Mouse (Mus musculus): ENCODE measurements around the gene Tlr6. TPM values are rescaled to one million over a fixed set of nuclear protein-coding genes. Genes with fewer than 3 reads are reported as not detected.

The Tlr6 gene
- polyA plus RNA-seq, 1 experiment from 2014 or later: 0.66 TPM

DNA sequence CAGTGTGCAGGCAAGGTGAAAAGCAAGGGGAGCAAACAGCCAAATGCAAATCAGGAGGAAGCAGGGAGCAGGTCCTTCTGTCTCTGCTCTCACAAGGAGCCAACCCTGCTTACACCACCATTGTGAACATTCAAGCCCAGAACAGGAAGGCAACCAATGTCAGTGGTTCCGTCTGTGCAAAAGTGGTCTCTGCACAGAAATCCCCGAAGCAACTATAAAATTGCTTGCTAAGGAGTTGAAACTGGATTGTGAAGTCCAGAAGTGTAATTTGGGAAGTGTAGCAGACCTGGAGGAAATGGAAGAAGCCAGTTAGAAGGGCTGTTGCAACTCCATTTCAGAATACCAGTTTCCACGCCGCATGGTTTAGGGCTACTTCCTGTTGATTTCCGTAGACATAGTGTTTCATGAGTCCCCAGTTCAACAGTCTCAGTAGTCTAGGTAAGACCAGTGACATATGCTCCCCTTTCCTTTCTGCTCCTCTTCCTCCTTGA lies 37.0 kb downstream of the Tlr6 start:
- Histone ChIP-seq H3K4me2 (no peak overlapping the region), H3K27me3 (ENCODE audit: insufficient read depth, low read length) (no peaks in the 10 kb centered on the region), H3K27ac (ENCODE audit: low read depth) (no peak overlapping the region), H3K4me3 (ENCODE audit: low read depth, low read length) (no peak overlapping the region), H3K4me1 (ENCODE audit: insufficient read depth) (no peaks in the 10 kb centered on the region), H3K36me3 (ENCODE audit: insufficient read depth) (no peaks in the 10 kb centered on the region), H3K9ac (no peak overlapping the region), H3K9me3 (ENCODE audit: low read depth, low read length) (no peaks in the 10 kb centered on the region)
- DNase-seq (no peak), ATAC-seq (ENCODE audit: insufficient read depth) (no peak)
- WGBS: 93% methylated on average over 5 of the region's 5 CpGs
- TF ChIP-seq CTCF (IDR thresholded peaks at IDR 0.05; ENCODE audit: low read depth): no peak

DNA sequence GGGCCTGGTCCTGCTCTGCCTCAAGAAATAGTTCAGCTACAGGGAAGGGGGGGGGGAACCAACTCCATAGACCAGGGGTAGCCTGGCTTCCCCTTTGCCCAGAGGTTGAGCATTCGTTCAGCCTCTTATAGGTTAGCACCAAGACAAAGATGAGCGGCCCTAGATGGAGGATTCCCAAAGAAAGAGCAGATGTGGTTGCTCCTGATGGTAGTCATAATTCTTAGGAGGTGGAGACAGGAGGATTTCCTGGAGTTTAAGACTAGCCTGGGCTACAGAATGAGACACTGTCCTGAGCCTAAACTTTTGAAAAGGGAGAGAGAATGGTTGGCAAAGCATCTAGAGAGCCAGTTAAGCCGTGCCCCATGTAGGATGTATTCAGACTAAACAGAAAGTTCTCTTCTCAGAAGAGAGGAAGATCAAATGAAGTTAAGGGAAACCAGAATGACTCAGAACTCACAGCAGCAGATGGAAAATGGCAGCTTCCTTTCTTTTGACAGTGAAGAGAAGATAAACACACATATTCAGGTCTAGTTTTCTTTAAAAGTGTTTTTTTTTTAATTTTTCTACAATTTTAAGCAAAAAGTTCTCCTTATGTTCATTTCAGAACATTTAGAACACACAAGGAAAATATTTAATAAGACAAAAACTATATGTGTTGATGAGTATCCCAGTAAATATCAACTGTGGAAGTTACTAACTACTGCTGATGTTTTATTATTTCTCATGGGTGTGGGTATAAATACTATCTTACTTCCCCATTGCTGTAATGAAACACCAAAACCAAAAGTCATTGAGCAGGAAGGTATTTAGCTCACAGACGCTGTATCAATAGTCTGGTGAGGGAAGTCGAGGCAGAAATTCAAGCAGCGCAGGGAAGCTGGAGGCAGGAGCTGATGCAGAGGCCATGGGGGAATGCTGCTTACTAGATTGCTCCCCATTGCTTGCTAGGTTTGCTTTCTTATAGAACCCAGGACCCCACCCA lies 41.0 kb downstream of the Tlr6 start:
- Histone ChIP-seq H3K4me2 (no peak overlapping the region), H3K27me3 (ENCODE audit: insufficient read depth, low read length) (no peaks in the 10 kb centered on the region), H3K27ac (ENCODE audit: low read depth) (no peak overlapping the region), H3K4me1 (ENCODE audit: insufficient read depth) (no peaks in the 10 kb centered on the region), H3K9me3 (ENCODE audit: low read depth, low read length) (no peaks in the 10 kb centered on the region), H3K9ac (no peak overlapping the region), H3K4me3 (ENCODE audit: low read depth, low read length) (no peak overlapping the region), H3K36me3 (ENCODE audit: insufficient read depth) (no peaks in the 10 kb centered on the region)
- no peak for DNase-seq
- WGBS: 87% methylated on average over 6 of the region's 6 CpGs
- no peak for TF ChIP-seq CTCF (IDR thresholded peaks at IDR 0.05; ENCODE audit: low read depth)
- ATAC-seq (ENCODE audit: insufficient read depth): no peak

DNA sequence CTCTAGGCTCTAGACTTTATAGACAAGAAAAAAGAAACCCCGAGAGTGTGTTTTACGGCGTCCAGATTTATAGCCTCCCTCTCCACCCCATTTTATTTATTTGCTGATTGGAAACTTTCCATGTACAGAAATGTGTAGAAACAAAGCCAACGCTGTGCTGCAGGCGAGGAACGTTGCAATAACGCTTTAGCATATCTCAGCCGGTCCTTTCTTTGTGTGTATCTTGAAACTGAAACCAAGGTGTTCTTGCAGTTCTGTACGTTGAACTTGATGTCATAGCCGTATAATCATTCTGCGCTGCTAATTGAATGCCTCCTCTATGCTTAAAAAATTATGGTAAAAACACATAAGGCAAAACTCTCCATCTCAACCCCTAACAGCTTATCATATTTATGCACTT lies 42.2 kb downstream of the Tlr6 start:
- no peak overlapping the region for H3K4me2 ChIP-seq
- H3K27ac ChIP-seq (ENCODE audit: low read depth): no peak overlapping the region
- no peaks in the 10 kb centered on the region for H3K4me1 ChIP-seq (ENCODE audit: insufficient read depth)
- no peaks in the 10 kb centered on the region for H3K9me3 ChIP-seq (ENCODE audit: low read depth, low read length)
- no peak for TF ChIP-seq CTCF (IDR thresholded peaks at IDR 0.05; ENCODE audit: low read depth)
- DNase-seq (no peak), ATAC-seq (ENCODE audit: insufficient read depth) (no peak)
- H3K9ac ChIP-seq: no peak overlapping the region
- no peaks in the 10 kb centered on the region for H3K27me3 ChIP-seq (ENCODE audit: insufficient read depth, low read length)
- no peak overlapping the region for H3K4me3 ChIP-seq (ENCODE audit: low read depth, low read length)
- H3K36me3 ChIP-seq (ENCODE audit: insufficient read depth): no peaks in the 10 kb centered on the region
- 91% methylated on average over 11 of the region's 11 CpGs for WGBS

DNA sequence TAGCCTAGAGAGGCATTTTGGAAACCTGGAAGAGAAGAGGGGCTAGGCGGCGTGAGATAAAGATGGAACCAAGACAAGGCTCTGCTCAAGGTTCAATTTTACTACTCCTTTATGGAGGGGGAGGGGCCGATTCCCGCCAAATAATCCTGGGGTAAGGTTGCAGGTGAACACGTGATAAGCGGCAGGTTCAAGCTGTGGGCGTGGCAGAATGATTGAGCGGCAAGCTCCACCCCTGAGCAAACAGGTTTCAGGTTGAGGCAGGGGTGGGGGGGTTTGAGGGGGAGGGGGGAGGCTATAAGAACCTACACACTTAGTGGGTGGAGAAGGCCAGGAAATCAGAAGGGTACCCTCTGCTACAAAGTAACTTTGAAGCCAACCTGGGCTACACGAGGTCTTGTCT lies 42.7 kb downstream of the Tlr6 start:
- no peak overlapping the region for H3K9ac ChIP-seq
- H3K9me3 ChIP-seq (ENCODE audit: low read depth, low read length): no peaks in the 10 kb centered on the region
- H3K27me3 ChIP-seq (ENCODE audit: insufficient read depth, low read length): no peaks in the 10 kb centered on the region
- no peaks in the 10 kb centered on the region for H3K36me3 ChIP-seq (ENCODE audit: insufficient read depth)
- H3K27ac ChIP-seq (ENCODE audit: low read depth): no peak overlapping the region
- H3K4me3 ChIP-seq (ENCODE audit: low read depth, low read length): no peak overlapping the region
- no peak for DNase-seq
- ATAC-seq (ENCODE audit: insufficient read depth): no peak
- WGBS: 93% methylated on average over 9 of the region's 9 CpGs
- H3K4me1 ChIP-seq (ENCODE audit: insufficient read depth): no peaks in the 10 kb centered on the region
- no peak overlapping the region for H3K4me2 ChIP-seq
- no peak for TF ChIP-seq CTCF (IDR thresholded peaks at IDR 0.05; ENCODE audit: low read depth)

DNA sequence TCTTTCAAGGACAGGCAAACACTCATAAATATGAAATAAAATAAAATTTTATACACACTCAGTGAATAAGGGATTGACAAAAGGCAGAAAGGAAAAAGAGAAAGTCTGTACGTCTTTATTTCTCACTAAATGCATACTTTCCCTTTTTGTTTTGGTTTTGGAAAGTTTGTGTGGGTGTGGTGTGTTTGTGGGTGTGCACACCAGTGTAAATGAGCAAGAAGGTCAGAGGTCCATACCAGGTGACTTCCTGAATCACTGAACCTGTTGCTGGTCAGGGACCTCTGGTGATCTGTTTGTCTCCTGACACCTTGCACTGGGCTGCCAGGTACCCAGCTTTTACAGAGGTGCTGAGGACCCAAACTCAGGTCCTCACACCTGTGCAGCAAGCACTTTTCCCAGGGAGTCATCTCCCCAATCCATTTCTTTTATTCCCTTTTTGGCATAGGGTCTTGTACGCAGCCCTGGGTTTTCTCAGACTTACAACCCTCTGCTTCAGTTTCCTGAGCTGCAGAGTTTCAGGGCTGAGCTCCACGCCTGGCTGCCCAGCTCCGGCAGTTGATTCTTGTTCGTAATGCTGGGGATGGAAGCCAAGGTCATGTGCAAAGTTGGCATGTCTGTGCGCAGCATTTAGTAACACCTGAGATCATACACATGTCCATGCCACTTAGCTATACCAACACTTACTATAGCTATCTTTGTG lies 51.2 kb downstream of the Tlr6 start:
- Histone ChIP-seq H3K9ac (no peak overlapping the region), H3K4me2 (no peak overlapping the region), H3K27ac (ENCODE audit: low read depth) (no peak overlapping the region), H3K36me3 (ENCODE audit: insufficient read depth) (no peaks in the 10 kb centered on the region), H3K4me1 (ENCODE audit: insufficient read depth) (no peaks in the 10 kb centered on the region), H3K4me3 (ENCODE audit: low read depth, low read length) (no peak overlapping the region), H3K27me3 (ENCODE audit: insufficient read depth, low read length) (no peaks in the 10 kb centered on the region), H3K9me3 (ENCODE audit: low read depth, low read length) (no peaks in the 10 kb centered on the region)
- WGBS: 51% methylated on average over 6 of the region's 6 CpGs
- DNase-seq (no peak), ATAC-seq (ENCODE audit: insufficient read depth) (no peak)
- no peak for TF ChIP-seq CTCF (IDR thresholded peaks at IDR 0.05; ENCODE audit: low read depth)

DNA sequence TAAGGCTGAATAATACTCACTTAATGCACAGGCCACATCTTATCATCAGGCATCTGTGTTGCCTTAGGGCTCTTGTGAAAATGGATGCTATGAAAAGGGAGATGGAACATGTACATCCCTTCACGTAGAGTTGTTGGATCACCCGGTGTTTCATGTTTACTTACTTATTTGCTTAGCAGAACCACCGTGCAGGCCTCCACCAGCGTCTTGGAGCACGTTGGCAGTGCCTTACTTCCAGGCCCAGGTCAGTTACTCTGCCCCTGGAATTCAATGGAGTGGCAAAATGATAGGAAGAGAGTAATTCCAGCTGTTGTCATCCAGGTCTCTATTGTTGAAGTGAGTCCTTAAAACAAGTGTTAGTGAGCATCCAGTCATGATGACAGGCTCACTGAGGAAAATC lies 52.0 kb downstream of the Tlr6 start:
- no peak overlapping the region for H3K27ac ChIP-seq (ENCODE audit: low read depth)
- H3K4me1 ChIP-seq (ENCODE audit: insufficient read depth): no peaks in the 10 kb centered on the region
- ATAC-seq (ENCODE audit: insufficient read depth): no peak
- H3K9ac ChIP-seq: no peak overlapping the region
- no peaks in the 10 kb centered on the region for H3K36me3 ChIP-seq (ENCODE audit: insufficient read depth)
- H3K27me3 ChIP-seq (ENCODE audit: insufficient read depth, low read length): no peaks in the 10 kb centered on the region
- no peak for TF ChIP-seq CTCF (IDR thresholded peaks at IDR 0.05; ENCODE audit: low read depth)
- H3K9me3 ChIP-seq (ENCODE audit: low read depth, low read length): no peaks in the 10 kb centered on the region
- 67% methylated on average over 5 of the region's 5 CpGs for WGBS
- H3K4me2 ChIP-seq: no peak overlapping the region
- H3K4me3 ChIP-seq (ENCODE audit: low read depth, low read length): no peak overlapping the region
- no peak for DNase-seq

Data from lung, embryonic 14.5 days (tissue).